8 mouse cellular contexts compared by ENCODE assay signal in genomic region chr3:69908074-69908473, GRCm38 (mm10). TPM values are rescaled to one million over a fixed set of nuclear protein-coding genes. Genes with fewer than 3 reads are reported as not detected.
A peak's percentile ranks its signal among the peaks of the same experiment; 100 is the strongest.
DNase-seq lines count a peak whose midpoint lies in the region; ATAC-seq and TF ChIP-seq lines count a peak whose summit lies in the region.
"Had no signal": no experiment of that assay in that cellular context is flagged by ENCODE, and none has a peak within 500 bp of the region (broad histone marks: within the 10 kb centered on the region; RNA-seq: fewer than 3 reads in every experiment).

No protein-coding gene starts in this region.

- no peak overlapping the region for H3K9ac ChIP-seq in lung, embryonic 14.5 days
- H3K9ac ChIP-seq in hindbrain, embryonic 13.5 days = no peak overlapping the region
- H3K9ac ChIP-seq: liver, embryonic 13.5 days had no signal

- peak; percentile 72 for TF ChIP-seq CTCF in lung, embryonic 14.5 days (IDR thresholded peaks at IDR 0.05; ENCODE audit: low read depth)

- H3K4me3 ChIP-seq in lung, embryonic 14.5 days (ENCODE audit: low read depth, low read length) = no peak overlapping the region
- no peak overlapping the region for H3K4me3 ChIP-seq in hindbrain, embryonic 13.5 days
- H3K4me3 ChIP-seq: liver, embryonic 13.5 days had no signal

- DNase-seq in lung, embryonic 14.5 days = peak; percentile 84
- no peak for DNase-seq in lung, postnatal 25 days (ENCODE audit: low spot score)
- DNase-seq in brain, adult 2 months (ENCODE audit: low read depth, low spot score) = peak; percentile 60
- peak; percentile 44 for DNase-seq in splenic B cell, adult 2 months (ENCODE audit: low read depth, low spot score)
- DNase-seq in heart, postnatal 10 days = no peak
- DNase-seq: liver, embryonic 13.5 days had no signal

- H3K4me2 ChIP-seq in lung, embryonic 14.5 days = no peak overlapping the region
- no peak overlapping the region for H3K4me2 ChIP-seq in hindbrain, embryonic 13.5 days
- H3K4me2 ChIP-seq: liver, embryonic 13.5 days had no signal

- H3K9me3 ChIP-seq in lung, embryonic 14.5 days (ENCODE audit: low read depth, low read length) = no peaks in the 10 kb centered on the region
- H3K9me3 ChIP-seq in hindbrain, embryonic 13.5 days = no peaks in the 10 kb centered on the region
- H3K9me3 ChIP-seq: liver, embryonic 13.5 days had no signal

- H3K4me1 ChIP-seq in lung, embryonic 14.5 days (ENCODE audit: insufficient read depth) = no peaks in the 10 kb centered on the region
- H3K4me1 ChIP-seq in hindbrain, embryonic 13.5 days (replicated peaks) = no peaks in the 10 kb centered on the region; the same call in 1 of the 2 replicates
- H3K4me1 ChIP-seq: liver, embryonic 13.5 days had no signal

- H3K36me3 ChIP-seq in lung, embryonic 14.5 days (ENCODE audit: insufficient read depth) = no peaks in the 10 kb centered on the region
- no peaks in the 10 kb centered on the region for H3K36me3 ChIP-seq in hindbrain, embryonic 13.5 days
- H3K36me3 ChIP-seq in splenic B cell, adult 2 months (ENCODE audit: control insufficient read depth, insufficient read depth, low read length, poor library complexity, severe bottlenecking) = no peaks in the 10 kb centered on the region
- H3K36me3 ChIP-seq: liver, embryonic 13.5 days had no signal

- 55% methylated on average over 4 of the region's 4 CpGs for WGBS in lung, embryonic 14.5 days
- WGBS in hindbrain, embryonic 13.5 days = 64% methylated on average over 4 of the region's 4 CpGs

- intact Hi-C loops in heart, postnatal 10 days (cut with DNase I) = loop anchor here (2.0 to 10.0 kb wide), 3 partner anchors 151 to 653 kb away; no protein-coding TSS in a partner anchor

- H3K27ac ChIP-seq in lung, embryonic 14.5 days (ENCODE audit: low read depth) = no peak overlapping the region
- H3K27ac ChIP-seq in hindbrain, embryonic 13.5 days = no peak overlapping the region
- H3K27ac ChIP-seq: liver, embryonic 13.5 days had no signal

- no peak for ATAC-seq in lung, embryonic 14.5 days (ENCODE audit: insufficient read depth)
- ATAC-seq in hindbrain, embryonic 13.5 days (ENCODE audit: low FRiP score) = peak; percentile 74
- ATAC-seq in erythroblast, adult 5-6 weeks (replicated peaks; ENCODE audit: low FRiP score, poor library complexity, severe bottlenecking) = no peak

- 0 out of 2 replicates have a peak, but pooled peaks cover 2% of the 10 kb centered on the region for H3K27me3 ChIP-seq in lung, embryonic 14.5 days (ENCODE audit: insufficient read depth, low read length)
- H3K27me3 ChIP-seq in hindbrain, embryonic 13.5 days = no peaks in the 10 kb centered on the region
- H3K27me3 ChIP-seq in splenic B cell, adult 2 months (ENCODE audit: control insufficient read depth, insufficient read depth, low read length, poor library complexity, severe bottlenecking) = no peaks in the 10 kb centered on the region
- H3K27me3 ChIP-seq: liver, embryonic 13.5 days had no signal

RNA-seq across cellular contexts. Expression of gene Sptssb, which starts 48.3 kb away (rescaled TPM):
- polyA plus RNA-seq in lung, embryonic 14.5 days (2014; fragmentation: Nextera tagmentation; extraction: Ambion mirVana) = 9.8 and 10.8 TPM in 2 replicates
- 0.36 and 0.65 TPM in 2 replicates for polyA plus RNA-seq in hindbrain, embryonic 13.5 days (2015; fragmentation: Nextera tagmentation; extraction: Ambion mirVana)
- not detected for total RNA-seq in heart, postnatal 10 days (2021)
- not detected in 2 replicates for total RNA-seq in erythroblast, adult 5-6 weeks (2015; ENCODE audit: low replicate concordance)
- total RNA-seq in erythroblast, adult 5-6 weeks (2017; ENCODE audit: low replicate concordance) = not detected in 2 replicates

Comparison
In these comparisons a context has a peak if more than half of its experiments do, and no peak if none do; other contexts are left out.
1. DNase-seq: peak in lung, embryonic 14.5 days (single experiment), brain, adult 2 months (single experiment) and splenic B cell, adult 2 months (single experiment); none in lung, postnatal 25 days (single experiment) and heart, postnatal 10 days (0 of 2).